Mouse (Mus musculus) midbrain, embryonic 13.5 days (tissue): ENCODE data around the gene Baz1b. TPM values are rescaled to one million over a fixed set of nuclear protein-coding genes. Genes with fewer than 3 reads are reported as not detected.

Experiments used
- ATAC-seq: fragments of 200-750 bp; cut with Nextera tagmentation; 2 replicates; pipeline ENCODE4 v1.8.0; 2017; ENCODE audit warnings: mild to moderate bottlenecking, moderate TSS enrichment, moderate library complexity
- H3K27ac ChIP-seq: fragments of 300-500 bp; sonication (generic); 2 replicates; pipeline ENCODE4 v1.5.1; 2015; ENCODE audit warnings: inconsistent platforms, mild to moderate bottlenecking, moderate library complexity
- H3K27me3 ChIP-seq: fragments of 300-500 bp; sonication (generic); 2 replicates; pipeline ENCODE4 v1.6.1; 2015; ENCODE audit warnings: mild to moderate bottlenecking, inconsistent platforms
- H3K36me3 ChIP-seq: fragments of 300-500 bp; sonication (generic); 2 replicates; pipeline ENCODE4 v1.6.1; 2015; ENCODE audit warnings: mild to moderate bottlenecking, inconsistent platforms
- H3K4me1 ChIP-seq: fragments of 300-500 bp; sonication (generic); replicated peaks from 2 replicates; pipeline ENCODE4 v1.6.1; 2015; ENCODE audit warnings: inconsistent platforms
- H3K4me2 ChIP-seq: fragments of 300-500 bp; sonication (generic); replicated peaks from 2 replicates; pipeline ENCODE4 v1.6.1; 2015; ENCODE audit warnings: moderate library complexity, mild to moderate bottlenecking, inconsistent platforms
- H3K4me3 ChIP-seq: fragments of 300-500 bp; sonication (generic); replicated peaks from 2 replicates; pipeline ENCODE4 v1.5.1; 2015; ENCODE audit warnings: mild to moderate bottlenecking, inconsistent platforms
- H3K9ac ChIP-seq: fragments of 300-500 bp; sonication (generic); replicated peaks from 2 replicates; pipeline ENCODE4 v1.6.1; 2015; ENCODE audit warnings: mild to moderate bottlenecking, inconsistent platforms
- H3K9me3 ChIP-seq: fragments of 300-500 bp; sonication (generic); 2 replicates; pipeline ENCODE4 v1.6.1; 2016; ENCODE audit warnings: mild to moderate bottlenecking, inconsistent platforms
- WGBS: fragments of 180-500 bp; shearing (Covaris S2); methylation state at CpG from one replicate; pipeline ENCODE4 v1.1.7; 2015; 5-methylcytosine and 5-hydroxymethylcytosine counted together
- polyA plus RNA-seq: library from polyadenylated mRNA; unstranded; fragments of >200 nt; fragmentation: Nextera tagmentation; extraction: Ambion mirVana; gene quantifications from 2 replicates; pipeline ENCODE4 v1.2.1, GENCODE M21; 2015

The Baz1b gene
- polyA plus RNA-seq, 1 experiment from 2014 or later, result 44.3 TPM

DNA sequence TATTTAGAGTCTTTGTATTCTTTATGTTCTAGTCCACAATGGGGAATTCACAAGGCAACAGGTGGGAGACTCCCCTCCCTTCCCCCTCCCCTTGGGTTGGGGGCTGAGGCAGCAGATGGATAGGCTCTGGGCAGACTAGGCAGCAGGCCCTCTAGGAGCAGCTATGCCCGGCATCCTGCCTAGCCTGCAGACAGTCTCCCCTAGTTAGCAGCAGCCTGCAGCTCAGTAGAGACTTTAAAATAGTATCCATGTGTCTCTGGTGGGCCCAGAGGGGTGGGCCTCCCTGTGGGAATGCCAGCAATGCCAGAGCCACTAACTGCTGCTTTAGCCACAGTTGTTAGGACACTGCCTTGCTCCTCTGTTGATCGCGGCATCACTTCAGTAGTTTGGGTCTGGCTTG is 55.5 kb downstream of the Baz1b start:
- no peak overlapping the region for H3K27ac ChIP-seq
- H3K36me3 ChIP-seq, result peaks cover 97% of the 10 kb centered on the region
- no peak overlapping the region for H3K9ac ChIP-seq
- H3K4me1 ChIP-seq, result peaks cover 8% of the 10 kb centered on the region; the same call in 1 of the 2 replicates
- no peaks in the 10 kb centered on the region for H3K9me3 ChIP-seq
- 89% methylated on average over 3 of the region's 3 CpGs for WGBS
- H3K27me3 ChIP-seq, result no peaks in the 10 kb centered on the region
- H3K4me2 ChIP-seq, result no peak overlapping the region
- ATAC-seq, result no peak
- H3K4me3 ChIP-seq, result no peak overlapping the region

- Histone ChIP-seq H3K27ac (no peak overlapping the region), H3K4me2 (no peak overlapping the region), H3K36me3 (peaks cover 91% of the 10 kb centered on the region), H3K27me3 (no peaks in the 10 kb centered on the region), H3K9ac (no peak overlapping the region), H3K9me3 (no peaks in the 10 kb centered on the region), H3K4me3 (no peak overlapping the region), H3K4me1 (peaks cover 10% of the 10 kb centered on the region)
- ATAC-seq, result no peak
- 96% methylated on average over 1 of the region's 1 CpGs for WGBS
Observed at GRCm38 (mm10) chr5:135243166-135243565, 56.1 kb downstream of the Baz1b start.

- Histone ChIP-seq H3K9me3 (no peaks in the 10 kb centered on the region), H3K27ac (no peak overlapping the region), H3K4me2 (no peak overlapping the region), H3K4me1 (peaks cover 41% of the 10 kb centered on the region), H3K27me3 (peaks cover 16% of the 10 kb centered on the region), H3K36me3 (peaks cover 59% of the 10 kb centered on the region), H3K4me3 (no peak overlapping the region), H3K9ac (no peak overlapping the region)
- 57% methylated on average over 4 of the region's 4 CpGs for WGBS
- ATAC-seq, result no peak
Observed at GRCm38 (mm10) chr5:135246531-135246930, 59.5 kb downstream of the Baz1b start.

DNA sequence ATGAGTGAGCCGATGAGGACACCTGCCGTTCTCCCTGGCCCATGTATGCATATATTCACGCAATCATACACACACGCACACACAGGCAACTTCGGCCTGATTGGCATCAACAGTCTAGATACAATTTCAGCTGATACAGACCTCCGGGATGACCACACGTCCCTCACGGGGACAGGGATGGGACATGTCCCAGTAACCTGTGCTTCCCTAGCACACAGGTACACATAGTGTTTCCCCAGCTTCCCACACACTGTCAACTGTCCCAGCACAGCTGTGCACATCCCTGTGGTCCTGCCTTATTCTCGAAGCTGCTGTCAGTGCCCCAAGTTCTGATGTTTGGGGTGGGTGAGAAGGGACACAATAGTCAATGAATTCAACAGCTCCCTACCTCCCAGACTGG is 60.3 kb downstream of the Baz1b start:
- no peak overlapping the region; the same call in 1 of the 2 replicates for H3K27ac ChIP-seq
- ATAC-seq, result no peak
- H3K9ac ChIP-seq, result peak overlapping the region; percentile 33; the same call in 1 of the 2 replicates
- peaks cover 51% of the 10 kb centered on the region for H3K36me3 ChIP-seq
- H3K27me3 ChIP-seq, result peaks cover 16% of the 10 kb centered on the region
- peak overlapping the region; percentile 79 for H3K4me2 ChIP-seq
- WGBS, result 75% methylated on average over 9 of the region's 9 CpGs
- peak overlapping the region; percentile 62 for H3K4me3 ChIP-seq
- peaks cover 41% of the 10 kb centered on the region for H3K4me1 ChIP-seq
- H3K9me3 ChIP-seq, result no peaks in the 10 kb centered on the region

DNA sequence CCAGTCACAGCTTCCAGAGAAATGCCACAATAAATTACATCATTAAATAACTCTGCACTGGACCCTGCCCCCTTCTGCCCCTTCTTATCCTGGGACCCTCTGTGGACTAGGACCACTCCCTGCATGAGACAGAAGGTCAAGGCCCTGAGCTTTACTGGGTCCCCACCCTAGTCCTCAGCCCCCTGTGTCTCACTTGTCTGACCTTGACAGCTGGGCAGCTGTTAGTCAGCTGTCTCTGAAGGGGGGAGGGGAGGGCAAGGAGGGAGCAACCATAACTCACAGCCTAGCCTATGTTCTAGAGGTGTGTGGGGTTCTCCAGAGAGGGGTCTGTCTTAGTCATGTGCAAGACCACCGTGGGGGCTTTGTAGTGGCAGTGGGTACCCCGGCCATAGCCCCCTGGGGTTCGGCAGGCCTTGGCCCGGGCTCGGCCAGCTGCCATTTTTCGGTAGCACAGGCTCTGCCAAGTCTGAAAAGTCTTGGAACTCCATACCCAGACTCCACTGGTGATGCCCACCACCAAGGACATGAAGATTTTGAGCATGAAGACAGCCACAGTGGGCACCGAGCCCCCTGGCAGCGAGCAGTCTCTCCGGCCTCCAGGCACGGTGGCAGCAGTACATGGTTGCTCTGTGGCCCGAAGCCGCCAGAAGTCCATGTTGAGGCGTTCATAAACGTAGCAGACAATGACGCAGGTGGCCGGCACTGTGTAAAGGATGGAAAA is 62.1 kb downstream of the Baz1b start:
- Histone ChIP-seq H3K27ac (no peak overlapping the region), H3K9me3 (no peaks in the 10 kb centered on the region), H3K4me2 (peak overlapping the region; percentile 79), H3K27me3 (peaks cover 16% of the 10 kb centered on the region), H3K36me3 (peaks cover 34% of the 10 kb centered on the region), H3K9ac (peak overlapping the region; percentile 77; the same call in 1 of the 2 replicates), H3K4me3 (peak overlapping the region; percentile 62), H3K4me1 (peaks cover 53% of the 10 kb centered on the region)
- 79% methylated on average over 16 of the region's 16 CpGs for WGBS
- ATAC-seq, result no peak

DNA sequence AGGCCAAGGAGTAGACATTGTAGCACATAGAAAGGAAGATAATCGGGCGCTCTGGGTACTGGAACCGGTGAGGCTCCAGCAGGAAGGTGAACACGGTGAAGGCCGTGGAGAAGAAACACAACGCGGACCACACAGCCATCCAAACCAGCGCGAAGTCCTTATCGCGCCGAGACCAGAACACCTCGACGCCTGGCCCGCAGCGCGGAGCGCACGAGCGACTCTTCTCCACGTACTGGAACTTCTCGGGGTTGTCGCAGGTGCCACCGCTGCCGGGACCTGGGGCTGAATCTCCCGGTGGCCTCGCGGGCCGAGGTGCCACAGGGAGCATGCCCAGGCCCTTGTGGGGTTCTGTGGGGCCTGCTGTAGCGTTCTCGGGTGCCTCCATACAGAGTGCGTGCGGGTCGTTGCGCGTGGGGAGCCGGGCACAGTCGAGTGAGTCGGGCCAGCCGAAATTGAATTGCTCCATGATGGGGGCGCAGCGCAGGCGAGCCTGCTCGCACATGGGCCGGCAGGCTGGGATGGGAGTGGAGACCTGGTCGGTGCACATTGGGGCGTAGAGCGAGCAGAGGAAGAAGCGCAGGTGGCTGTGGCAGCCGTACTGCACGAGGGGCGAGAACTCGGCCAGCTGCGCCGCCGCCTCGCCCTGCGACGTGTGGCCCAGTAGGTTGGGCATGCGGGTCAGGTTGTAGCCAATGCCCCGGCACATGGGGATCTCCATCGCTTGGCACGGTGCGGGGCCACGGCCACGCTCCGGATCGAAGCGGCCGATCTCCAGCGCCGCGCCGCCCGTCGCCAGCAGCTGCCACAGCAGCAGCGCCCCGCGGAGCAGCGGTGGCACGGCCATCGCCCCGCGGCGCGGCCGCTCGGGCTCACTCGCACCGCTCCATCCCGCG is 63.4 kb downstream of the Baz1b start:
- H3K9ac ChIP-seq, result peak overlapping the region; percentile 77
- H3K27ac ChIP-seq, result no peak overlapping the region; the same call in 1 of the 2 replicates
- peak overlapping the region; percentile 79 for H3K4me2 ChIP-seq
- no peaks in the 10 kb centered on the region for H3K9me3 ChIP-seq
- WGBS, result 1% methylated on average over 78 of the region's 92 CpGs
- H3K4me1 ChIP-seq, result peaks cover 60% of the 10 kb centered on the region
- peak; percentile 41 for ATAC-seq
- peaks cover 21% of the 10 kb centered on the region for H3K36me3 ChIP-seq
- peaks cover 16% of the 10 kb centered on the region for H3K27me3 ChIP-seq
- H3K4me3 ChIP-seq, result peak overlapping the region; percentile 62

DNA sequence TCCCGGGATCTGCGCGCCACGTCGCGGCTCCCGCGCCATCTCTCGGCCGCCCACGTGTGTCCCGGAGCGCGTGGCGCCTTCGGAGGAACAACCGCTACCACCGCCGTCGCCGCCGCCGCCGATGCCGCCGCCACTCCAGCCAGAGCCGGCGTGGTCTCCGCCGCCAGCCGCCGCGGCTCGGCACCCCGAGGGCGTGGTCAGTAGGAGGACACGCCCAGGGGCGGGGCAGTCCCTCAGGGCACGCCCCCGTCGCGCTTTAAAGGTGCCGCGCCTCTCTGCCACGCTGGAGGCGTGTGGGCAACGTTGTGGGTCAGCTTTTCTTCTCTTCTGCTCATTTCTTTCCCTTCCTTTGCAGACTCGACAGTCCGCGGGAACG is 64.0 kb downstream of the Baz1b start, which contains the start of gene Fzd9:
TSS of gene Fzd9 (minus strand) at position 152 of the 376 bp plus-strand sequence.
- Histone ChIP-seq H3K36me3 (peaks cover 15% of the 10 kb centered on the region), H3K4me3 (peak within 1 kb of the TSS; percentile 62), H3K27ac (peak within 1 kb of the TSS; percentile 85; the same call in 1 of the 2 replicates), H3K9me3 (no peaks in the 10 kb centered on the region), H3K9ac (peak within 1 kb of the TSS; percentile 77), H3K4me1 (peaks cover 60% of the 10 kb centered on the region), H3K4me2 (peak within 1 kb of the TSS; percentile 79), H3K27me3 (peaks cover 16% of the 10 kb centered on the region)
- ATAC-seq, result peak; percentile 65
- under 1% methylated on average over 42 of the region's 51 CpGs for WGBS

DNA sequence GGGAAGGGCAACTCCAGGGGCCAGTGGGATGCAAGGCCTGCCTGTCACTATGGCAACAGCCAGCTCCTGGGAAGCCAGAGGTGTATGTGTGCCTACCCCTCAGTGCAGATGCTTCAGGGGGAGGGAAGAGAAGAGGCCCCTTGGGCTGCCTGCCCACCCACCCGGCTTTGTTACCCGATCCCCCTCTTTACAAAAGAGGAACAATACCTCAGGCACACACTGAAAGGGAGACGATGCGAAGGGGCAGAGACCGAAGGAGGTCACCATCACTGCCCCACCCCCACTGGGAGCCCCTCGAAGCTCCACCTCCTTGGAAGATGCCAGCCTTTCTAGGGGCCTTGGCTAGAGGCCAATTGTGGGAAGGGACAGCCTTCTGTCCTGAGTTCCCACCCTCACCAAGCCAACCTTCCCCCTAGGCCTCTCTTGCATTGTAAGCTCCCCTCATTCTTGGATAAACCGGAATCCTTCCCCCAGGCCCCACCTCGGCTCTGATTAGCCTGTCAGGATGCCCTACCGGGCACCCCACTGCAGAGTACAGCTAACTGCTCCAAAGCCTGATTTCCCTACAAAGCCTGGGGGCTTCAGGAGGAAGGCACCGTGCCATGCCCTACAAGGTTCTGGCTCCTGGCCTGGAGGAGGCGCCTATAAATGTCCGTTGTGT is 66.8 kb downstream of the Baz1b start:
- Histone ChIP-seq H3K27ac (peak overlapping the region; percentile 85), H3K4me1 (peaks cover 51% of the 10 kb centered on the region), H3K9ac (no peak overlapping the region), H3K4me3 (no peak overlapping the region), H3K27me3 (peaks cover 16% of the 10 kb centered on the region), H3K36me3 (peaks cover 3% of the 10 kb centered on the region; the same call in 1 of the 2 replicates), H3K9me3 (no peaks in the 10 kb centered on the region), H3K4me2 (peak overlapping the region; percentile 23)
- under 1% methylated on average over 12 of the region's 12 CpGs for WGBS
- peak; percentile 81 for ATAC-seq

- 98% methylated on average over 3 of the region's 3 CpGs for WGBS
- Histone ChIP-seq H3K9me3 (no peaks in the 10 kb centered on the region), H3K4me2 (no peak overlapping the region), H3K4me3 (no peak overlapping the region), H3K36me3 (peaks cover 3% of the 10 kb centered on the region; the same call in 1 of the 2 replicates), H3K4me1 (peaks cover 40% of the 10 kb centered on the region), H3K27ac (no peak overlapping the region), H3K9ac (no peak overlapping the region), H3K27me3 (no peaks in the 10 kb centered on the region)
- ATAC-seq, result no peak
Observed at GRCm38 (mm10) chr5:135256166-135256565, 69.1 kb downstream of the Baz1b start.

DNA sequence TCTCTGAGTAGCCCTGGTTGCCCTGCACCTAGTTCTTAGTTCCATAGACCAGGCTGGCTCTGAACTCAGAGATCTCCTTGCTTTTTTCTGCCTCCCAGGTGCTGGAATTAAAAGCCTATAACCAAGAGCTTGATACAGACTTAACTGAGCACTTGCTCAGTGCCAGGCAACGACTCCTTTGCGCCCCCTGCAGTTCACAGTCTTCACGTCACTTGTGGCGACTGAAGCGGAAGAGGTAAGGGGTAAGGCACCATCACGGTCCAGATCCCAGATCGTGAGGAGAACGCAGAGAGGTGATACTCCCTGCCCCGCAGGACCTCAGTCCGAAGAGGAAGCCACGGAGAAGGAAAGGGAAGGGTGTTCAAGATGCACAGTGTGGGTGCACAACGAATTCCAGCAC is 70.5 kb downstream of the Baz1b start:
- WGBS, result 85% methylated on average over 12 of the region's 12 CpGs
- no peaks in the 10 kb centered on the region for H3K9me3 ChIP-seq
- peaks cover 37% of the 10 kb centered on the region for H3K4me1 ChIP-seq
- H3K4me2 ChIP-seq, result no peak overlapping the region
- H3K36me3 ChIP-seq, result peaks cover 3% of the 10 kb centered on the region; the same call in 1 of the 2 replicates
- H3K4me3 ChIP-seq, result no peak overlapping the region
- H3K9ac ChIP-seq, result no peak overlapping the region
- peak overlapping the region; percentile 93 for H3K27ac ChIP-seq
- H3K27me3 ChIP-seq, result no peaks in the 10 kb centered on the region
- ATAC-seq, result no peak

- Histone ChIP-seq H3K9me3 (no peaks in the 10 kb centered on the region), H3K4me3 (peak overlapping the region; percentile 28), H3K4me2 (peak overlapping the region; percentile 53), H3K27me3 (no peaks in the 10 kb centered on the region), H3K9ac (peak overlapping the region; percentile 61), H3K27ac (peak overlapping the region; percentile 93), H3K4me1 (peaks cover 31% of the 10 kb centered on the region), H3K36me3 (peaks cover 3% of the 10 kb centered on the region; the same call in 1 of the 2 replicates)
- WGBS, result 11% methylated on average over 30 of the region's 30 CpGs
- 0 out of 2 replicates have a peak, but pooled peaks have one; percentile 16 for ATAC-seq
Observed at GRCm38 (mm10) chr5:135258280-135259150, 71.5 kb downstream of the Baz1b start.
